Mouse (Mus musculus): Measurements from ENCODE around the gene Acta2.

The Acta2 gene

GRCm38 (mm10) chr19:34254880-34255681, at the start of gene Acta2:
Gene Acta2 (minus strand): TSS chr19:34255590.
- DNase-seq (ENCODE audit: low spot score): peak; percentile 73

GRCm38 (mm10) chr19:34304917-34305316, 49.5 kb upstream of the Acta2 start:
- DNase-seq (ENCODE audit: low spot score): no peak

- DNase-seq (ENCODE audit: low spot score): no peak
Measured at GRCm38 (mm10) chr19:34300430-34300829, 45.0 kb upstream of the Acta2 start.

- DNase-seq (ENCODE audit: low spot score): no peak
Measured at GRCm38 (mm10) chr19:34299229-34299628, 43.8 kb upstream of the Acta2 start.

- no peak for DNase-seq (ENCODE audit: low spot score)
Measured at GRCm38 (mm10) chr19:34298531-34298930, 43.1 kb upstream of the Acta2 start.

GRCm38 (mm10) chr19:34295442-34295841, 40.1 kb upstream of the Acta2 start:
- DNase-seq (ENCODE audit: low spot score): no peak

- DNase-seq (ENCODE audit: low spot score): no peak
Measured at GRCm38 (mm10) chr19:34293376-34293947, 38.1 kb upstream of the Acta2 start.

GRCm38 (mm10) chr19:34292701-34293100, 37.3 kb upstream of the Acta2 start:
- no peak for DNase-seq (ENCODE audit: low spot score)

- no peak for DNase-seq (ENCODE audit: low spot score)
Measured at GRCm38 (mm10) chr19:34291956-34292355, 36.6 kb upstream of the Acta2 start.

- no peak for DNase-seq (ENCODE audit: low spot score)
Measured at GRCm38 (mm10) chr19:34291379-34291778, 36.0 kb upstream of the Acta2 start.

GRCm38 (mm10) chr19:34290872-34291341, 35.5 kb upstream of the Acta2 start:
- no peak for DNase-seq (ENCODE audit: low spot score)

- peak; percentile 80 for DNase-seq (ENCODE audit: low spot score)
Measured at GRCm38 (mm10) chr19:34289948-34290789, 34.8 kb upstream of the Acta2 start, which contains the start of gene Fas. Gene Fas (plus strand): TSS chr19:34290666.

GRCm38 (mm10) chr19:34288696-34289095, 33.3 kb upstream of the Acta2 start:
- no peak for DNase-seq (ENCODE audit: low spot score)

GRCm38 (mm10) chr19:34287656-34288415, 32.4 kb upstream of the Acta2 start:
- DNase-seq (ENCODE audit: low spot score): no peak

GRCm38 (mm10) chr19:34287221-34287620, 31.8 kb upstream of the Acta2 start:
- DNase-seq (ENCODE audit: low spot score): no peak

- no peak for DNase-seq (ENCODE audit: low spot score)
Measured at GRCm38 (mm10) chr19:34284826-34285225, 29.4 kb upstream of the Acta2 start.

- no peak for DNase-seq (ENCODE audit: low spot score)
Measured at GRCm38 (mm10) chr19:34284383-34284782, 29.0 kb upstream of the Acta2 start.

GRCm38 (mm10) chr19:34283614-34284013, 28.2 kb upstream of the Acta2 start:
- no peak for DNase-seq (ENCODE audit: low spot score)

GRCm38 (mm10) chr19:34278078-34278477, 22.7 kb upstream of the Acta2 start:
- DNase-seq (ENCODE audit: low spot score): no peak

GRCm38 (mm10) chr19:34273073-34273472, 17.7 kb upstream of the Acta2 start:
- no peak for DNase-seq (ENCODE audit: low spot score)

GRCm38 (mm10) chr19:34270824-34271464, 15.6 kb upstream of the Acta2 start:
- no peak for DNase-seq (ENCODE audit: low spot score)

Measured in testis, postnatal 10 days (tissue).